Mouse (Mus musculus) left cerebral cortex, adult 11 months (tissue): ENCODE data around the gene Lcn8.

Source experiments
- DNase-seq: peaks from one replicate; pipeline ENCODE4 v3.0.0; 2022; ENCODE audit warnings: low spot score

Lcn8 gene

DNA sequence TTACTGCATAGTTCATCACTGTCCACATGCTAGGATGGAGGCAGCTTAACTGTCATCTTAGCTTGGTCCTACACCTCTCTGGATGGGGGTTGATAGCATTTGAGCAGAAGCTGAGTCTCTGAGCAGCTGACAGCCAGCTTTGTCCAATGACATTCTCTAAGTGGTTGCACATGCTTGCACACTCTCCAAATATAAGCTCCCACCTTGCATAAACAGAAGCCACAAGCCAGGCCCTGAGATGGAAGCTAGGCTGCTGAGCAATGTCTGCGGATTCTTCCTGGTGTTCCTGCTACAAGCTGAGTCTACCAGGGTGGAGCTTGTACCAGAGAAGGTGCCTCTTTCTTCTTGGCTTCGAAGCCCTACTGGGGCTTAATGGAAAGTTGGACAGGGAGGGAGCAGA is at the start of gene Lcn8:
Gene Lcn8 (plus strand): TSS at position 219 of the 400 bp plus-strand sequence.
- DNase-seq: no peak

DNA sequence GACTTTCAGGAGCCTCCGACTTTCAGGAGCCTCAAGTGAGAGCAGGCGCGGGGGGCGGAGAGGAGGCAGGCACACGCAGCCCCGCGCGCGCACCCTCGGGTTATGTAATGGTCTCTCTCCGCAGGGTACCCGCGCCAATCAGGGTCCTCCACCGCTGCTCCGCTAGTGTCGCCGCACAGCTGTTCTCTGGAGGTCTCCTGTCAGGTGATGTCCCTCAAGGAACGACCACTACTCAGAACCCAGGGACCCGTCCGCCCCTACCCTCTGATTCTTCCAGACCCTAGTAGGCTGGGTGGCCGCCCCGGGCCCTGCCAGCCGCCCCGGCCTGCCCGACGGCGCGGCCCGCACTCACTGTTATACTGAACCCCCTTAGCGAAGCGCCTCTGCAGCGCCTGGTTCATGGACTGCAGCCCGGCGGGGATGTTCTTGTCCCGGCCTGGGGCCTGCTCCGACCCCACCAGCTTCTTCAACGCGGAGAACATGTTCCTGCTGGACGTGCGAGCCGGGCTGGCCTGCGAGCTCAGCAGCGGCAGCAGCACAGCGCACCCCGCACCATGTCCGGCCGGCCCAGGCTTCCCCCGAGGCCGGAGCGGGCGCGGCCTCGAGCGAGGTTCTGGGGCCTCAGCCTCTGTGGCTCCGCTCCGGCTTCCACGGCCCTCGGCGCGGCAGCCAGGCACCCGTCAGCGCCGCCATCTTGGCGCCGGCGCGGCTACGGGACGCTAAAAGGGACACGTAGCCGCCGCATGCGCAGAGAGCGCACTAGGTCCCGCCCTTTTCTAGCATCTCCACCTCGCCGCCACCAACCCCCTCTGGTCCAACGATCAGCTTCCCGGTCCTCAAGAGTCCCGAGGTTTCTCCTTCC is 44.9 kb upstream of the Lcn8 start, which contains the start of gene Rabl6:
Gene Rabl6 (minus strand): TSS at position 761 of the 862 bp plus-strand sequence.
- DNase-seq: peak; percentile 84

DNA sequence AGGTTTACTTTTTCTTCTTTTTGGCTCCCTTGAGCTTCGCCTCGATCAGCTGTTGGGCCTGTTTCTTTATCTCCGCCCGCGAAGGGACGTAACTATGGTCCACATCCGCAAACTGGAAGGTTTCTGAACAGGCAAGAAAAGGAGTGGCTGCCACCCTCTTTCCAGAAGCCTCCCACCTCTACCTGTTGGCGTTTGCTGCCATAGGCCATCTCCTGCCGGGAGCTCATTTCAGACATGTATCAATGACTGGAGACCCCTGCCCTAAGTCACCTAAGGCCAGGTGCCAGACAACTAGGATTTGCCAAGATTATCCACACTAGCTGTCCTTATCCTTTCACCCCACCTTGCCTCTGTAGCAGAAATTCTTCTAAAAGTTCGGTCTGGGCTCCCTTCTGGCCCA is 44.2 kb upstream of the Lcn8 start:
- DNase-seq: no peak

DNA sequence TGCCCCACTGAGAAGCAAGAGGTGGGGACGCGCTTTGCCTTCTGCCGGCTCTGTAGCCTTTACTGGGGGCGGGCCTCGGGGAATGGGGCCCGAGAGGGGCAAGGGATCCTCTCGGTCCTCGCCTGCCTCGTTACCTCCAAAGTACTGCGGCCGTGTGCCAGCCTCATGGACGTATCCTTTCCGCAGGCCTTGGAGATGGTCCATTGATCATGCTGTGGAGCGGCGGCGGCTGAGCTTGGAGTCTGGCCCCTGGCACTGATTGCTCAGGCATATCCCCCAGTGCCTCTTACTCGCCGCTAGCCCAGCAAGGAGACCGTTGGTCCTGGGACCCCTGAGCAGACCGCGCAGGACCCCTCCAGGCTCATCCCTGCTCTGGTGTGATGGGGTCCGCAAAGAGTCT is 36.5 kb upstream of the Lcn8 start:
- DNase-seq: no peak

DNA sequence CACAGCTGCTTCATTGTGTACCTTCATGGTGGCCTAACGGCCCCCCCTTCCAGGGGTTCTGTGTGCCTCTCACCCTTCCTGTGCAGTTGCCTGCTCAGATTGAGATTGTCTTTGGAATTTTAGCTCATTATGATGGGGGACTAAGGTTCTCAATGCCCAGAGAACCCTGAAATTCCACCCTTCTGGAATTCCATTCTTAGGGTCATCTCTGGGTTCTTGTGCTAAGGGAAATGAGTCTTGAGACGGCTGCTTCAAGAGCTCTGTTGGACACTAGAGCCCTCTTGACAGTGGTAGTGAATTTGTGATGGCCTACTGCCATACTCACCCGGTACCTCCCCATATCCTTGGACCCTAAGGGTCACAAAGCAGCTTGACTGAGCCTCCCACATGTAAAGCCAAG is 35.3 kb upstream of the Lcn8 start, which contains the start of gene Ccdc183:
Gene Ccdc183 (minus strand): TSS at position 101 of the 400 bp plus-strand sequence.
- no peak for DNase-seq

DNA sequence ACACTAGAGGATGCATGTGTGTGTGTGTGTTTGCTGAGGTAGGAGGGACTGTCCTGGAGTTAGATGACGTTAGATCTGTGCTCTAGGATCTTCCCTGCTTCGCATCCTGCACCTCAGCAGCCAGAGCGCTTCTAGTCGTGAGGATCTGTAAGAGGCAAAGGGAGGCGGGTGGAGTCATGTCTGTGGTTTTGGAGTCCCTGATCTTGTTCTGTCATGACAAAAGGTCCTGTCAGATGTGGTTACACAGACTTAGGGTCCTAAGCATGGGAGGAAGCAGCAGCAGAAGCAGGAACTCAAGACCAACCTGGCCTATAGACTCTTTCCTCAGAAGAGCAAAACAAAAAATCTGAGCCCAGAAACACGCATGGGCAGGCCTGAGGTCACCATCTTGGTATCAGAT is 32.5 kb upstream of the Lcn8 start:
- DNase-seq: no peak

DNA sequence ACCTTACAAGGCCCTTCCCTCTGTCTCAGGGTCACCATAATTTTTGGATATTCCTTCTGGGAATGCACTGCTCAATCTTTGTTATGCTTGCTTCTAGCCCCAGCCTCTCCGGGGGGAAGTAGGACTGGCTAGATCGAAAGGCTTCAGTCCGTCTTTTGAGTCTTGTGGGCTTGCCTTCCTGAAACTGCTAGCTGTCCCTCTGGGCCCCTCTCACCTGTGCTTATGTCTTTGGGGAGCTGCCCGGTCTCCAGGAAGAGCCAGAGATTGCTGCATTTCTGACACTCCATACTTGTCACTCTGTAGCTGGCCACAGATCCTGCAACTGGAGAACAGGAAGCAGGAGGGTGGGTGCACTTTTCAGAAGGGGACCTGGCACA is 32.1 kb upstream of the Lcn8 start:
- DNase-seq: no peak

DNA sequence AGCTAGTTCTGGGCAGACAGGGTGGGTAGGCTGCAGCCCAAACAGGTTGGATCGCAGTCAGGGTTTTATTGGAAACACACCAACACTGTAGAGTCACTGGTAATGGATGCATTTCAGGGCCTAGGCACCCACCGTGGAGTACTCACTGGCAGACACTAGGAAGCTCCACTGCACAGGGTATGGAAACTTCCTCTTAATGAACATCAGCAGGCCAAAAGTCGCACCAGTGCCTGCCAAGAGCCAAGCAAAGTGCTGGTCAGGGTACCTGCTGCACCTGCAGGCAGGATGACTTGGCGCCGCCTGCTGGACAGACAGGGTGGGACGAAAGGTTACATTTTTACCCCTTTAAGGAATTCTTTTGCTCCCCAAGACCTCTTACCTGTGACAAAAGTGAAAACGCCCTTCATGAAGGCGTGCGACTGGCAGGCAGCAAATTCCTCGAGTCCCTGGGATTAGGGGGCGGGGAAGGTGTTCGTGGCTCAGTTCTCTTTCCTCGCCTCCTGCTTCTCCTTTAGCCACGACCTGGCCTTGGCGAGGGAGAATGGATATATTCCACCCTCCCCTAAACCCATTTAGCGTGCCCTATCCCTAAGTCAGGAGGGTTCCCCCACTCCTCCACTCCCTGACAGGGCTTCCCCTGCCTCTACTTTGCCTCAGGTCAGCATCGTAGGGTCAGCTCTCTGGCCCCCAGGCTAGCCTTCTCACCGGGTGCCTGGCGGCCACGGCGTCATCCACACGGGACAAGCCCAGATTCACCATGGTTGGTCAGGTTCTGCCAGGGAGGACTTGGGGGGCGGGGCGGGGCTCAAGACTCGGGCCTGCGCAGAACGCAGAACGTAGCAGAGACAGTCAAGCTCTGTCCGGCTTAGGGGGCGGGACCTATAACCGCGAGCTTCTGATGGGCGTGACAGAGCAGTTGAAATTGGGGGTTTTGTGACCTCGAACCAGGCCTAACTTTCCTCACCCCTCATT is 31.4 kb upstream of the Lcn8 start, which contains the start of gene Tmem141:
Gene Tmem141 (minus strand): TSS at position 777 of the 972 bp plus-strand sequence.
- DNase-seq: peak; percentile 73

DNA sequence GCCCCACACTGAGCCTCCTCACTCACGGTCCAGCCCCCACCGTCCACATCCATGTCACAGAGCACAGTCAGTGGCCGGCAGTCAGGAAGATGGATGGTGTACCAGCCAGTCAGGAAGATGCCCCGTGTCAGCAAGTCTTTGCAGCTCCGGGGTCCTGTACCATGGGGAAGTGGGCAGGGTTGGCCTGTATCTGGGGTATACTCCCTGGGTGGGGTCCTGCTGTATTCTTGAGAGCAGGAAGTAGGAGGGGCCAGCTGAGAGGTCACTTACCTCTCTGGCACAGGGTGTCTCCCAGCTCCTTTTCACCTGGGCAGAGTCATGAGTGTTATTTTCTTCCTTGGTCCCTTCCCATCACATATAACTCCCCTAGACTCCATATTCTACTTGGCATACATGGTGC is 26.9 kb upstream of the Lcn8 start:
- no peak for DNase-seq

DNA sequence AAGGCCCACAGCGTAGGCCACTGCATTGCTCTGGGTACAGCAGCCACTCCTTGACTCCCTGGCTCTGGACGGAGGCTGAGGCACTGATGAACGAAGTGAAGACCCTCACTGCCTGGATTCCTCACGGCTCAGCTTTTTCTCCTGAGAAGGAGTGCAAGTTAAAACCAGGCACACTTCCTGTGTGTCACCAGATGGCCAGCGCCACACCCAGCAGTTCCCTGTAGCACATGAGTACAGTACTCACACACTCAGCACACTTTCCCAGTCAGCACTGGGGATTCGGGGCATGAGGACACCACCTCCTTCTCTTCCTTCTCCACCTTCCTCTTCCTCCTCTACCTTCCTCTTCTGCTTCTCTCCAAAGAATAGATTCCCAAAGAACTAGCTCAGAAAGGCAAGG is 25.1 kb upstream of the Lcn8 start, which contains the start of gene Fcna:
Gene Fcna (minus strand): TSS at position 220 of the 400 bp plus-strand sequence.
- DNase-seq: no peak

DNA sequence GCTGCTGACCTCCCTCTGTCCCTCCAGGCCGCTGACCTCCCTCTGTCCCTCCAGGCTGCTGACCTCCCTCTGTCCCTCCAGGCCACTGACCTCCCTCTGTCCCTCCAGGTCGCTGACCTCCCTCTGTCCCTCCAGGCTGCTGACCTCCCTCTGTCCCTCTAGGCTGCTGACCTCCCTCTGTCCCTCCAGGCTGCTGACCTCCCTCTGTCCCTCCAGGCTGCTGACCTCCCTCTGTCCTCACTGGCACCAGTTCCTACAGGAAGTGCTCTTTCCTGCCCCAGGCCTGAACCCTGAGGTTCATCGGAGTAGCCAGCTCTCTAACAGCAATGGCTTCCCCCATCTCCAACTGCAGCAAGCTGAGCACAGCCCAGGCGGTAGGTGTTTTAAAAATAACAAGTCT is 24.2 kb upstream of the Lcn8 start:
- no peak for DNase-seq

DNA sequence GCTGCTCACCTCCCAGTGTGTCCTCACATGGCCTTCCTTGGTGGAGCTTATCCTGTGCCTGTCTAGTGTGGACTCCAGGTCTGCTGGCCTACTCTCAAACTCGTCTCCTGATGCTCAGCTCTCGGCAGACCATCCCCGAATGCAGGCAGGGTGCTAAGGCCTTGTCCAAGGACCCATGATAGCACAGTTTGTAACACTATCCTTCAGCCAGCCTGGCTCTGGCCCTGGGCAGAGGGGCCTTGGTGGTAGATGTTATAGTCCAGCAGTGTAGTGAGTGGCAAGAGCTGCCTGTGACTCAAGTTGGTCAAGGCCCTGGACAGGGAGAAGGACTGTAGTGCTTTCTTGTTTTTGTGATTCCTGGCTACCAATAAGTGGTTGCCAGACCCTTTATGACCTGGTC is 19.3 kb upstream of the Lcn8 start:
- no peak for DNase-seq

DNA sequence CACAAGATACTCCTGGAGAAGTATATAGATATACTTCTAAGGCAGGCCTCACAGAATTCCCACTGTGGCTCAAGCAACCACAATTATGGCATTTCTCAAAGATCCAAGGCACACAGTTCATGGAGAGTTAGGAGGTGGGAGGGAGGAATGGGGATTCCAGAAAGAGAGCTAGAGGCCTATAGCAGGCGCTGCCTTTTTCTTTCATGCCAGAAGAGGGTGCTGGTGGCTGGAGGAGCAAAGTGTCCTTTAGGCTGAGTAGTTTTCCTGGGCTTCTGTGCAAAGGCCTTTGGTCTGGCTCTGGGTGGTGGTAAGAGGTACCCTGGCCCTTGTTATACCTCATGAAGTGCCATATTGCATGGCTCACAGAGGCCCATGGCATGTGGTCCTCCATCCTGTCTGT is 18.9 kb upstream of the Lcn8 start:
- DNase-seq: no peak

DNA sequence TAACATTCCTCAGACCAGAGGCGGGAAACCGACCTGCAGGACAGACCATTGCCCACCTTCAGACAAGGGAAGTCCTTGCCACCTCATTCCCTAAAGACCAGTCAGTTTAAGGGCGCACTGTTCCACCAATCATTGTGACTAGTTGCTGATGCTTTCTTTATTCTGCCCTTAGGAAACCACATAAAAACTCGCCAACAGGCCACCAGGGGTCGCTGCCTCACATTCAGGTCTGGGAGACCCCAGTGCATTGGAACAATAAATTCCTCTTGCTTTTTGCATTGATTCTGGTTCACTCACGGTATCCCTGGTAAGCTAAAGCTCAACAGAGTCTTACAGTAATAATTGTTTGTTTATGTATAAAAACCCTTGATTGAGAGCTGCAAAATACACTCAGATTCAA is 13.0 kb upstream of the Lcn8 start:
- DNase-seq: no peak

DNA sequence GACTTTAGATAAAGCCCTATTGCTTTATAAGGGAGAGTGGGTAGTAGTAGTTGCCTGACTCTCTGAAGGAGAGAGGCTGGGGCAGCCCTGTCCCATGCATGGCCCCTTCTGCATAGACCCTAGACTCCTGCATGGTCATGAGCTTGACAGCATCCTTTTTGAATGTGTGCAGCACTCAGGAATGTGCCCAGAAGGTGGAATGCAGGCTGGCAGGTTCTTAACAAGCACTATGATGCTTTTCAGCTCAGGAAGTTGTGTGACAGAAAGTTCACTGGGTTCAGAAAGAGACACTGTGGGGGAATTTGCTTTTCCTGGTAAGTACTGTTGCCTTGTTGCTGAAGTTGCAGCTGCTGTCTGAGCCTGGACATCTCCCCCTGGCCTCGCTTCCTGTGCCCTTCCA is 1.6 kb downstream of the Lcn8 start:
- DNase-seq: no peak

DNA sequence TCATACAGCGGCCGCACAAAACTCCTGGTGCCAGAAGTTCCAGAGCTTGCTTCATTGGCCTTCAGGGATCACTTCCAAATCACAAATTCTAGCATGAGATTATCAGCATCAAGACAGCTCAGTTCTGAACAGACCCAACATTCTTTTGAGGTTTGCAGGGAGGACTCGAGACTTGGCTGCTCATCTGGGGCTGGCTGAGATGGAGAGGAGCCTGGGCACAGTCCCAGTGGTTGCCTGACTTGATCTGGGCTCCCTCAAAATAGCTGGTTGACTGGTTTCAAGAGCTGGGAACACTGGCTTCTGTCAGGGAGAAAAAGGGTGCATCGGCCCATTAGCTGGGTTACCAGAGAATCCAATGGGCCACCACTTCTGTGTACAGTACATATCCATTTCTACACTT is 3.8 kb downstream of the Lcn8 start:
- no peak for DNase-seq

DNA sequence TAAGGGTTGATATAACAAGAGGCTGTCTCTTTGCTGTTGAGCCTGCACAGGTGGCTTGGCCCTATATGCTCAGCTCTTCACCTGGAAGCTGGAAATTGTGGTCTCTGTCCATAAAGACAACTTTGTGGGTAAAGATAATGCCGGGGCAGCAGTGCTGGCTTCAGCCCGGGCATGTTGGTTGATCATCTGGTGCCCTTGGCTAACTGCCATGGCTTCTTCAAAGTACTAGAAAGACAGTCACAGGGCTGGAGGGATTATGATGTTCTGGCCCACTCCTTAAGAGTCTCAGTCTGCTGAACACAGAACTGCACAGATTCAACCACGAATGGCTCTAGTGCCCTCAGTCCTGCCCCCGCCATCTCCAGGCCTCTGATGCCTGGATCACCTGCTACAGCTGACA is 4.3 kb downstream of the Lcn8 start:
- no peak for DNase-seq

DNA sequence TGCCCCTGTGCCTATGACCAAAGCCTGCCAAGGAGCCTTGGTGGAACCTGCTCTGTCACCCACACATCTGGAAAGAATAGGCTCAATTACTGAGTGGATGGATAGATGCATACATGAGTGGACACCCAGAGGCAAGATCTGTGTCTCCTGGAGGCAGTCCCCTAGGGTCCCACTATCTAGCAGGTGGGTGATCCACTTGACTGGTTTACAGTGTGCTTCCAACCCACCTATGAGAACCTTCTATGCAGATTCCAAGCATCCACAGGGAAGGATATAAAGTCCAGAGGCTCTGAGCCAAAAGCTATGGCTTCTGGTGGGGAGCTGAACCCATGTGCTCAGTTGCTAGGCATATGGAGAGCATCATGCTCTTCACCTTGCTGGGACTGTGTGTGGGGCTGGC is 4.7 kb downstream of the Lcn8 start, which contains the start of gene Lcn5:
Gene Lcn5 (plus strand): TSS at position 301 of the 400 bp plus-strand sequence.
- no peak for DNase-seq

DNA sequence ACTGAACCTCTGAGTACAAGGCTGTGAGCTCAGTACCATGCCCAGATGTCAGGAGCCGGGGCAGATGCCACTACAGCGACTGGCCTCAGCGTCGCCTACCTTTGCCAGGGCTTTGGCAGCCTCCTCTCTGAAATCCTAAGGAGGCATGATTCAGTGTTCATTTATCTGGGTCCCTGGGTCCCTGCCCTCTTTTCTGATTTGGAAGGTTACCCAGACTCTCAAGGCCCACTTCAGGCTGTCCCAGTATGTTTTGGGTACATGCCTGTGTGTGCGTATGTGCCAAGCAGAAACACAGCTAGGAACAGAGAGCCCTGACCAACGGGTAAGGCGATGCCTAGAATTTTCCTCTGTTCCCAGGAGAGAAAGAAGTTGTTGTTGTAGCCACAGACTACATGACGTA is 7.4 kb downstream of the Lcn8 start:
- DNase-seq: no peak

DNA sequence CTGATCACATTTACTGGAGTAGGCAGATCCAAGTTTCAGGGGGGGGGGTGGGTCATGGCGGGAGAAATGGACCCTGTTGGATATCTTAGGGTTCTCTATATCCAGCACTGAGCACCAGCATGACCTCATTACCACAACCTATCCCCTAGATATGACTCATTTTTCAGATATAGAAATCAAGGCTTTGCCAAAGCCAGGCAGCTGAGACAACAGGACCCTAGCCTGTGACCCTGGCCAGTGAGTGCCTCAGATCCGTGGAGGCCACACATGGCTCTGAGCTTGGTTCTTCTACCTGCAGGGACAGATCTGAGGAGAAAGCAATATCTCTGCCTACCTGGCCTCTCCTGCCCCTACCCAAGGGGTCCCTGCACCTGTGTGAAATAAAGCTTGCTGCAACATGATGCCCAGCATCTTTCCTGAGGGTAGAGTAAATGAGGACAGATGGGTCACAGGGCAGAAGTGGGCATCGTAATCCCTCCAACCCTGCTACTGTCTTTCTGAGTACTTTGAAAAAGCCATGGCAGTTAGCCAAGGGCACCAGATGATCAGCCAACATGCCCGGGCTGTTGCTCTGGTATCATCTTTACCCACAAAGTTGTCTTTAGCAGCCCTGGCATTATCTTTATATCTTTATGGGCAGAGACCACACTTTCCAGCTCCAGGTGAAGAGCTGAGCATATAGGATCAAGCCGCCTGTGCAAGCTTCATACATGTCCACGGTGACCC is 8.5 kb downstream of the Lcn8 start:
- DNase-seq: no peak

DNA sequence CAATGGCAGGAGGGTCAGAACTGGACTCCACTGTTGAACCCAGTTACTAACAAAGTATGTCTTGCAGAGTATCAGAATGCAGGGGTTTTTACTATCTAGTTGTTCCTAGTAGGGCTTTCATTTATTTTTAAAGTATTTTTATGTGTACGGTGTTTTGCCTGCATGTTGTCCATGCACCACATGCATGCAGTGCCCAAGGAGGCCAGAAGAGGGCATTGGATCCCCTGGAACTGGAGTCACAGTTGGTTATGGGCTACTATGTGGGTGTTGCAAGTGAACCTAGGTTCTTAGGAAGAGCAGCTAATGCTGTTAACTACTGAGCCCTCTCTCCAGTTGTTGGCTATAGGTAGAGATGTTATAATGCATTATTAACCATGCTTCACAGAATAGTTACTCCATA is 10.6 kb downstream of the Lcn8 start:
- DNase-seq: no peak

DNA sequence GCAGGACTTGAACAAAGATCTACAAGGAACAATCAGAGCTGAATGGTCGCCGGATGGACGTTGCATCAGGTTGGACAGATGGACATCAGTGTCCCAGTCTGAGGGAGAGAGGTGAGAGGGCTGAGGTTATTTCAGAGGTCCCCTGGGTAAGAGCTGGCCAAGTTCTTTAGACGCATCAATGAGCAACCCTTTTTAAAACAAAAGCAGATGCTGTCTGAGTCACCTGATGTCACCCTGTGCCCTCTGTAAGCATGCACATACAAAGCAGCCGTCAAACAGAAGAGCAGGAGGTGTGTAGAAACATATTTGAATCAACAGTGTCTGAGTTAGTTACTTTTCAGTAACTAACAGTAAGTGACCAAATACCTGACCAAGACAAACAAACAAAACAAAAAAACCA is 11.2 kb downstream of the Lcn8 start:
- DNase-seq: no peak
